Mouse (Mus musculus) liver, embryonic 14.5 days (tissue): Measurements from ENCODE around the gene Slc37a2. TPM values are rescaled to one million over a fixed set of nuclear protein-coding genes. Genes with fewer than 3 reads are reported as not detected.
A peak's percentile ranks its signal among the peaks of the same experiment; 100 is the strongest.

Source experiments
- ATAC-seq: fragments of 200-750 bp; cut with Nextera tagmentation; 2 replicates; pipeline ENCODE4 v1.8.0; 2017; ENCODE audit warnings: moderate number of reproducible peaks, mild to moderate bottlenecking, moderate library complexity; ENCODE audit not compliant: insufficient read depth
- DNase-seq, 3 experiments: peaks; one replicate each; pipeline ENCODE4 v3.0.0-alpha.2; 2012 to 2013; ENCODE audit warnings: low read depth in 3 of 3, low spot score in 3 of 3
- H3K27ac ChIP-seq: fragments of 300-500 bp; sonication (generic); 2 replicates; pipeline ENCODE4 v1.5.1; 2014; ENCODE audit warnings: moderate library complexity, mild to moderate bottlenecking, control low read depth, inconsistent platforms
- H3K27me3 ChIP-seq: fragments of 300-500 bp; sonication (generic); 2 replicates; pipeline ENCODE4 v1.6.1; 2014; ENCODE audit warnings: mild to moderate bottlenecking, low read length, moderate library complexity; ENCODE audit not compliant: control insufficient read depth, insufficient read depth
- H3K36me3 ChIP-seq: fragments of 300-500 bp; sonication (generic); replicated peaks from 2 replicates; pipeline ENCODE4 v1.6.1; 2014; ENCODE audit warnings: low read depth; ENCODE audit not compliant: control insufficient read depth, insufficient read depth
- H3K4me1 ChIP-seq, 2 experiments: fragments of 200-500 bp in 1 of 2; fragments of 300-500 bp in 1 of 2; sonication (generic) in 1 of 2; replicated peaks; 2 replicates each; pipeline ENCODE4 v1.6.1; 2012 to 2014; ENCODE audit warnings: antibody characterized with exemption in 1 of 2, inconsistent platforms in 1 of 2, low read length in 1 of 2; ENCODE audit not compliant: control insufficient read depth in 2 of 2, insufficient read depth in 2 of 2
- H3K4me2 ChIP-seq: fragments of 300-500 bp; sonication (generic); 2 replicates; pipeline ENCODE4 v1.6.1; 2014; ENCODE audit warnings: low read depth, mild to moderate bottlenecking, control low read depth, moderate library complexity
- H3K4me3 ChIP-seq, 2 experiments: fragments of 200-500 bp in 1 of 2; fragments of 300-500 bp in 1 of 2; sonication (generic) in 1 of 2; 2 replicates each; pipeline ENCODE4 v1.5.1; 2012 to 2014; ENCODE audit warnings: low read depth in 2 of 2, low read length in 2 of 2, mild to moderate bottlenecking in 2 of 2, control low read depth in 1 of 2, inconsistent platforms in 1 of 2, moderate library complexity in 1 of 2; ENCODE audit not compliant: insufficient read depth in 1 of 2
- H3K9ac ChIP-seq: fragments of 300-500 bp; sonication (generic); replicated peaks from 2 replicates; pipeline ENCODE4 v1.6.1; 2014; ENCODE audit warnings: mild to moderate bottlenecking, control low read depth, moderate library complexity
- H3K9me3 ChIP-seq: fragments of 300-500 bp; sonication (generic); 2 replicates; pipeline ENCODE4 v1.6.1; 2016; ENCODE audit warnings: low read length, mixed read lengths; ENCODE audit not compliant: control insufficient read depth
- CTCF ChIP-seq: IDR thresholded peaks from 2 replicates; pipeline ENCODE4 v1.5.1; 2016; ENCODE audit warnings: antibody characterized with exemption, low read depth, control low read depth
- EP300 ChIP-seq: IDR thresholded peaks from 2 replicates; pipeline ENCODE4 v1.6.1; 2016; ENCODE audit warnings: antibody characterized with exemption, low read depth
- WGBS: fragments of 180-500 bp; shearing (Covaris S2); extraction: QIAGEN DNeasy Blood & Tissue Kit; methylation state at CpG from one replicate; pipeline ENCODE4 v1.1.7; 2014; ENCODE audit not compliant: insufficient replicate concordance; 5-methylcytosine and 5-hydroxymethylcytosine counted together
- polyA plus RNA-seq, 2 experiments: library from polyadenylated mRNA; depleted of rRNA in 1 of 2; stranded (reverse) in 1 of 2; unstranded in 1 of 2; fragments of >200 nt; fragmentation: Nextera tagmentation in 1 of 2; extraction: Ambion mirVana in 1 of 2; gene quantifications; 2 replicates each; pipeline versions ENCODE4 v1.2.1 to v1.2.3; 2012 to 2014

Slc37a2 gene
- polyA plus RNA-seq, 2 experiments: 1.0 to 1.2 TPM

DNA sequence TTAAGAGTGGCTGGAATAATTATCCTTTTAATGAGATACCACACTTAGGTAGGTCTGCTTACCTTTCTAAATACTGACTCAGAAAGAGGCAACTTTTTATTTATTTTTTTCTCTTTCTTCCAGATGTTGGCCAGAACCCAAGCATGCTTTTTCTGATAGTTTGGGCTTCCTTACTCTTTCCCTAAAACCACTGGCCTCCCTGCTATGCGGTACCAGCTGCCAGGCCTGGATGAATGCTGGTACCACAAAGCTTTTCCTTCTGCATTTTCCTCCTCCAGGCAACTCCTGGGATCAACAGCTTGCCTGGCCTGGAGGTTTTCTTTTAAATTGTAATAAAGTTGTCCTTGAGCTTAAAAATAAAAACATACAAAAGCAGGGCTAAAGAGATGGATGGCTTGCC lies 30.0 kb downstream of the Slc37a2 start:
- no peak for DNase-seq
- H3K36me3 ChIP-seq: no peaks in the 10 kb centered on the region
- no peak overlapping the region for H3K9ac ChIP-seq
- no peak overlapping the region for H3K27ac ChIP-seq
- ATAC-seq: no peak
- H3K4me3 ChIP-seq: no peak overlapping the region
- no peaks in the 10 kb centered on the region for H3K4me1 ChIP-seq
- TF ChIP-seq EP300 (no peak), CTCF (no peak)
- no peaks in the 10 kb centered on the region for H3K27me3 ChIP-seq
- 63% methylated on average over 1 of the region's 1 CpGs for WGBS
- no peaks in the 10 kb centered on the region for H3K9me3 ChIP-seq
- H3K4me2 ChIP-seq: no peak overlapping the region

DNA sequence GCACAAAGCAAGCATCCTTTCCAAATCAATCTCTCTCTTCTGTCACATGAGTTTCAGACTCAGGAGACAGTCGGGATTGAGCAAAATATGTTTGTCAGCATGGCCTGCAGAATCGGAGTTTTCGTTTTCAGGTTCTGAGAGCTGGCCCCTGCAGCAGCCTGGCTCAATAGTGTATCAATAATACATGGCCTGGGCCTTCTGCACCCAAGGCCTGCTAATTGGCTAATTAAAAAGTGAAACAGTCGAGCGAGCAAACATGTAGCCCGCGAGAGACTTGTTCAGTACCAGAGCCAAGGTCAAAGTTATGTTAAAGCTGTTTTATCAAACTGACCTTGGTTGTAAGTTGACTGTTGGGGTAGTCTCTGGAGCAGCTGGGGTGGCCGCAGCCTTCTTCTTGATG lies 34.8 kb downstream of the Slc37a2 start:
- Histone ChIP-seq H3K9ac (no peak overlapping the region), H3K9me3 (no peaks in the 10 kb centered on the region), H3K4me1 (no peaks in the 10 kb centered on the region), H3K27me3 (no peaks in the 10 kb centered on the region), H3K4me2 (no peak overlapping the region), H3K36me3 (no peaks in the 10 kb centered on the region), H3K27ac (no peak overlapping the region), H3K4me3 (no peak overlapping the region)
- ATAC-seq (no peak), DNase-seq (no peak)
- 68% methylated on average over 8 of the region's 8 CpGs for WGBS
- TF ChIP-seq EP300: no peak
- TF ChIP-seq CTCF: no peak

- ATAC-seq (peak; percentile 43; the same call in 1 of the 2 replicates), DNase-seq (peak in 1 of 3 experiments; percentile 32)
- no peaks in the 10 kb centered on the region for H3K36me3 ChIP-seq
- no peak for TF ChIP-seq EP300
- TF ChIP-seq CTCF: no peak
- H3K27ac ChIP-seq: no peak overlapping the region
- no peak overlapping the region for H3K4me3 ChIP-seq
- no peak overlapping the region for H3K4me2 ChIP-seq
- no peaks in the 10 kb centered on the region for H3K27me3 ChIP-seq
- no peak overlapping the region for H3K9ac ChIP-seq
- no peaks in the 10 kb centered on the region for H3K4me1 ChIP-seq
- 65% methylated on average over 9 of the region's 9 CpGs for WGBS
- no peaks in the 10 kb centered on the region for H3K9me3 ChIP-seq
These were observed 41.0 kb downstream of the Slc37a2 start for GRCm38 (mm10) chr9:37214327-37215060.

DNA sequence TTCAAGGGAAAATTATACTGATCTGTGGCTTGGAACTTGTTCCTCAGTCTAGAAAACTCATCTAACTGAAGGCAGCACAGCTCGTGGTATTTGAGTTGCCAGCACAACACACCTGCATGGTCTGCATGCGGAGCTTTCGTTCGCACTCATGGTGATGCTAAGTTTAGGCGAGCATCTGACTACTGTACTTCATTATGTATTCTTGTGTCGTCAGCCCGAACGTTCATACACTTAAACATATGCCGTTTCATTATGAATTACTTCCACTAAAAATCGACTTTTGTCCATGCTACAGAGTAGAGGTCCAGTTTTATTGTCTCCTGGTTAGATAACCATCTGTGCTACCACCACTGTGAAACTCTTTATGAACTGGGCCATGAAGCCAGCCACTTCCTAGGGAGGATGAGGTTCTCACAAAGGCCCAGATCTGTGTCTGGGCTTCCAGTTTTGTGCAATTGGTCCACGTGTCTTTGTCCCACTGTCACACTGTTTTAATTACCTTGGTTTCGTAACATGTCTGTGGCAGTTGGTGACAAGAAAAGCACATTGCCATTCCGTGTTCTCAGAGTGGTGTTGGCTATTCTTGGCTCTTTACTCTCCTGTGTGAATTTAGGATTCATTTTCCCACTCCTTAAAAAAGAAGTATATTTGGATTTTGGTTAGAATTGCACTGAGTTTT lies 42.3 kb downstream of the Slc37a2 start:
- H3K27ac ChIP-seq: no peak overlapping the region
- no peaks in the 10 kb centered on the region for H3K9me3 ChIP-seq
- H3K36me3 ChIP-seq: no peaks in the 10 kb centered on the region
- TF ChIP-seq EP300 (no peak), CTCF (no peak)
- H3K4me3 ChIP-seq: no peak overlapping the region
- no peaks in the 10 kb centered on the region for H3K27me3 ChIP-seq
- H3K9ac ChIP-seq: no peak overlapping the region
- DNase-seq (no peak), ATAC-seq (no peak)
- WGBS: 64% methylated on average over 13 of the region's 13 CpGs
- H3K4me1 ChIP-seq: peaks cover 6 to 10% of the 10 kb centered on the region in 2 experiments; a peak in 3 of 4 replicates
- no peak overlapping the region for H3K4me2 ChIP-seq

DNA sequence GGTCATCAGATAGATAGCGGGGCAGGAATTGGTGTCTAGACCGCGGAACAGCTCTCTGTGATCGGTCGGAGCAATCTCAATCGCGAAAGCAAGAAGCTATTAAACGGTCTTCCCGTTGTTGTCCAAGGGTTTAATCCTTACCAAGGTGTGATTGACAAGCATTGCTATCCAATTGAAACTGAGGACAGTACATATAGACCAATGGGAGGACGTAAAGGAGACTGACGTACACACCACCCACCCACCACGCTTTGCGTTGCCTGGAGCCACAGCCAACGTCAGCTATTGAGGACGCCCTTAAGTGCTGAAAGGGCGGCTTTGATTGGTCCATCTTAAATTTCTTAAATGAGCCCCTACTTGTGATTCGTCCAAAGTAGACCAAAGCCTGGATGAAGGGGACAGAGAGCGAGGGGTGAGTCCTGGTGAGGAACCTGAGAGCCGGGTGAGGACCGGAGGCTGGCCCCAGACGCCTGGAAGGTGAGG lies 47.6 kb downstream of the Slc37a2 start, which contains the start of gene Tmem218:
Tmem218 (plus strand) TSS at position 295 of the 483 bp plus-strand sequence.
- TF ChIP-seq EP300: peak; percentile 44
- no peak for TF ChIP-seq CTCF
- peak within 1 kb of the TSS; percentile 69 for H3K9ac ChIP-seq

More for the DNA sequence above, 47.6 kb downstream of the Slc37a2 start, which contains the start of gene Tmem218:
- peaks cover 6 to 14% of the 10 kb centered on the region in 2 experiments; a peak in 3 of 4 replicates for H3K4me1 ChIP-seq
- no peak within 1 kb of the TSS; the same call in 1 of the 2 replicates for H3K27ac ChIP-seq
- DNase-seq (peak; percentile 95 to 96 (median 96)), ATAC-seq (peak; percentile 100)
- H3K27me3 ChIP-seq: no peaks in the 10 kb centered on the region
- H3K4me3 ChIP-seq: peak within 1 kb of the TSS; percentile 67 to 84
- peak within 1 kb of the TSS; percentile 80 for H3K4me2 ChIP-seq
- H3K36me3 ChIP-seq: no peaks in the 10 kb centered on the region
- no peaks in the 10 kb centered on the region for H3K9me3 ChIP-seq
- WGBS: under 1% methylated on average over 21 of the region's 21 CpGs
